In the genomic region with DNA sequence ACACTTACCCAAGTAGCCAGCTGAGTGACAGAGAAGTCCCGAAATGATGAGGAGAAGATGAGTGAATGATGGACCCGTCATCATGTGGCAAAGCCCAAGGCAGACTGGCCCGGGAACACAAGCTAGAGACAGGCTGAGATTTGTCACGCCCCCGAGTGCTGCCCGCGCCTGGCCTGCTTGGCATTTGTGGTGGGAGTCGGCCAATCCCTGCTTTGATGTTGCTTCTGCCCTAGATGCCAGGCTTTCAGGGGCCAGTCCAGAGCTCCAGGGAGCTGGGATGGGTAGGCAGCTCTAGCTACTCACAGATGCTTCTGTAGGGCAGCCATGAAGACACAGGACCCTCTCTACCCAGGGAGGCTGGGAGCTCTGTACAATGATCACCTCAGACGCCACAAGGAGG, we compare ENCODE assay signal across 21 mouse cellular contexts. TPM values are rescaled to one million over a fixed set of nuclear protein-coding genes. Genes with fewer than 3 reads are reported as not detected.
DNase-seq lines count a peak whose midpoint lies in the region; ATAC-seq and TF ChIP-seq lines count a peak whose summit lies in the region.
"Had no signal": no experiment of that assay in that cellular context is flagged by ENCODE, and none has a peak within 500 bp of the region (broad histone marks: within the 10 kb centered on the region; RNA-seq: fewer than 3 reads in every experiment).

No protein-coding gene starts in this region.

- no peak overlapping the region for H3K4me3 ChIP-seq in cerebellum, adult 2 months (replicated peaks; ENCODE audit: insufficient read depth, low read depth, low read length)
- H3K4me3 ChIP-seq in hindbrain, postnatal 0 days (ENCODE audit: low read length), result no peak overlapping the region
- H3K4me3 ChIP-seq in hindbrain, embryonic 11.5 days (ENCODE audit: low read depth, low read length), result no peak overlapping the region
- no peak overlapping the region for H3K4me3 ChIP-seq in lung, adult 2 months (replicated peaks; ENCODE audit: extremely low read depth, low read depth, low read length)
- no peak overlapping the region for H3K4me3 ChIP-seq in myocyte
- H3K4me3 ChIP-seq: embryonic facial prominence, embryonic 13.5 days; erythroblast, embryonic 14.5 days; forebrain, embryonic 12.5 days; heart, embryonic 13.5 days; neural tube, embryonic 15.5 days had no signal

- no peak for TF ChIP-seq CTCF in cerebellum, adult 2 months (IDR thresholded peaks at IDR 0.05; ENCODE audit: borderline replicate concordance, insufficient read depth, low read depth, low read length)
- TF ChIP-seq CTCF in hindbrain, postnatal 0 days (IDR thresholded peaks at IDR 0.05; ENCODE audit: low read depth), result no peak
- TF ChIP-seq CTCF in lung, adult 2 months (IDR thresholded peaks at IDR 0.05; ENCODE audit: insufficient read depth, low read length), result no peak

- no peak for TF ChIP-seq POLR2A in cerebellum, adult 2 months (IDR thresholded peaks at IDR 0.05; ENCODE audit: borderline replicate concordance, insufficient read depth, low read length)
- no peak for TF ChIP-seq POLR2A in lung, adult 2 months (IDR thresholded peaks at IDR 0.05; ENCODE audit: borderline replicate concordance, extremely low read depth, low read depth, low read length)
- TF ChIP-seq POLR2A in myocyte (IDR thresholded peaks at IDR 0.05; ENCODE audit: insufficient read length, low read depth), result no peak

- WGBS in cerebellum, adult 2 months, result 31% methylated on average over 9 of the region's 9 CpGs
- 38% methylated on average over 9 of the region's 9 CpGs for WGBS in hindbrain, postnatal 0 days
- 78% methylated on average over 9 of the region's 9 CpGs for WGBS in hindbrain, embryonic 11.5 days
- WGBS in lung, adult 2 months, result 66% methylated on average over 9 of the region's 9 CpGs

- peaks cover 13% of the 10 kb centered on the region for H3K4me1 ChIP-seq in cerebellum, adult 2 months (ENCODE audit: control insufficient read depth, insufficient read depth, low read length)
- H3K4me1 ChIP-seq in hindbrain, postnatal 0 days (ENCODE audit: insufficient read depth, low read length), result no peaks in the 10 kb centered on the region
- H3K4me1 ChIP-seq in hindbrain, embryonic 11.5 days (replicated peaks; ENCODE audit: control insufficient read depth, insufficient read depth, low read length), result no peaks in the 10 kb centered on the region
- no peaks in the 10 kb centered on the region for H3K4me1 ChIP-seq in lung, adult 2 months (ENCODE audit: control insufficient read depth, insufficient read depth, low read length)
- H3K4me1 ChIP-seq: forebrain, embryonic 12.5 days; neural tube, embryonic 15.5 days had no signal

- 0 out of 2 replicates have a peak, but pooled peaks have one; percentile 12 for ATAC-seq in hindbrain, postnatal 0 days
- ATAC-seq in hindbrain, embryonic 11.5 days (ENCODE audit: low FRiP score), result no peak
- ATAC-seq: lung, postnatal 0 days had no signal

- no peaks in the 10 kb centered on the region for H3K36me3 ChIP-seq in hindbrain, postnatal 0 days (ENCODE audit: insufficient read depth, low read length)
- H3K36me3 ChIP-seq in hindbrain, embryonic 11.5 days (ENCODE audit: control insufficient read depth, insufficient read depth, low read length), result no peaks in the 10 kb centered on the region
- H3K36me3 ChIP-seq in myocyte (ENCODE audit: control insufficient read depth, insufficient read depth), result no peaks in the 10 kb centered on the region
- H3K36me3 ChIP-seq: embryonic facial prominence, embryonic 13.5 days; forebrain, embryonic 12.5 days; heart, embryonic 13.5 days; neural tube, embryonic 15.5 days had no signal

- H3K79me2 ChIP-seq in myocyte (ENCODE audit: control insufficient read depth, insufficient read depth), result no peaks in the 10 kb centered on the region

- peak; percentile 48 to 59 for DNase-seq in cerebellum, postnatal 14 days
- no peak for DNase-seq in cerebellum, adult 2 months
- DNase-seq in hindbrain, postnatal 0 days (ENCODE audit: low spot score), result peak; percentile 16
- DNase-seq in hindbrain, embryonic 11.5 days (ENCODE audit: low spot score), result no peak
- DNase-seq in lung, postnatal 10 days, result peak; percentile 29
- DNase-seq in lung, adult 2 months, result no peak
- DNase-seq: adrenal gland, postnatal 25 days; B cell, adult 2 months; embryo, embryonic 11 days had no signal

- no peak overlapping the region for H3ac ChIP-seq in myocyte (ENCODE audit: control insufficient read depth, insufficient read length)

- H3K9ac ChIP-seq in hindbrain, postnatal 0 days (replicated peaks; ENCODE audit: low read length), result no peak overlapping the region
- H3K9ac ChIP-seq in hindbrain, embryonic 11.5 days (ENCODE audit: low read depth, low read length), result no peak overlapping the region
- H3K9ac ChIP-seq: embryonic facial prominence, embryonic 13.5 days; forebrain, embryonic 12.5 days; heart, embryonic 13.5 days; hindbrain, embryonic 14.5 days; neural tube, embryonic 15.5 days had no signal

- no peaks in the 10 kb centered on the region for H3K27me3 ChIP-seq in cerebellum, adult 2 months (ENCODE audit: control insufficient read depth, insufficient read depth, low read length)
- H3K27me3 ChIP-seq in hindbrain, postnatal 0 days (ENCODE audit: insufficient read depth, low read length), result no peaks in the 10 kb centered on the region
- H3K27me3 ChIP-seq in hindbrain, embryonic 11.5 days (ENCODE audit: control insufficient read depth, insufficient read depth, low read length), result no peaks in the 10 kb centered on the region
- H3K27me3 ChIP-seq in myocyte (ENCODE audit: control insufficient read depth, insufficient read depth, insufficient read length), result no peaks in the 10 kb centered on the region
- H3K27me3 ChIP-seq: embryonic facial prominence, embryonic 13.5 days; forebrain, embryonic 12.5 days; neural tube, embryonic 15.5 days had no signal

- H3K27ac ChIP-seq in cerebellum, adult 2 months (ENCODE audit: insufficient read depth, low read length), result no peak overlapping the region
- no peak overlapping the region for H3K27ac ChIP-seq in hindbrain, postnatal 0 days
- no peak overlapping the region for H3K27ac ChIP-seq in hindbrain, embryonic 11.5 days (ENCODE audit: low read depth, low read length)
- H3K27ac ChIP-seq: embryonic facial prominence, embryonic 13.5 days; forebrain, embryonic 12.5 days; heart, embryonic 13.5 days; hindbrain, embryonic 14.5 days; neural tube, embryonic 15.5 days; stomach, postnatal 0 days had no signal

- no peaks in the 10 kb centered on the region for H3K9me3 ChIP-seq in hindbrain, postnatal 0 days (ENCODE audit: low read length)
- H3K9me3 ChIP-seq in hindbrain, embryonic 11.5 days (ENCODE audit: control insufficient read depth, low read length), result no peaks in the 10 kb centered on the region
- H3K9me3 ChIP-seq: embryonic facial prominence, embryonic 13.5 days; forebrain, embryonic 12.5 days; heart, embryonic 13.5 days; neural tube, embryonic 15.5 days had no signal

- H3K4me2 ChIP-seq in hindbrain, postnatal 0 days (ENCODE audit: low read depth, low read length), result no peak overlapping the region
- no peak overlapping the region for H3K4me2 ChIP-seq in hindbrain, embryonic 11.5 days (replicated peaks; ENCODE audit: low read depth, low read length)
- peak overlapping the region; percentile 18 for H3K4me2 ChIP-seq in myocyte (ENCODE audit: low read depth)
- H3K4me2 ChIP-seq: embryonic facial prominence, embryonic 13.5 days; forebrain, embryonic 12.5 days; heart, embryonic 13.5 days; hindbrain, embryonic 14.5 days; midbrain, embryonic 11.5 days; neural tube, embryonic 15.5 days had no signal

TF ChIP-seq in myocyte, 11 proteins besides CTCF, POLR2A, EP300 and RAD21:
- TF ChIP-seq MYOG (IDR thresholded peaks at IDR 0.05; ENCODE audit: control insufficient read depth in 1 of 3, insufficient read depth in 1 of 3, insufficient read length in 2 of 3, low read depth in 2 of 3) (peak in 1 of 3 experiments; percentile 20), REST (IDR thresholded peaks at IDR 0.05; ENCODE audit: insufficient read depth, insufficient read length) (no peak), POLR2AphosphoS2 (IDR thresholded peaks at IDR 0.05; ENCODE audit: insufficient read length, low read depth) (no peak)

RNA-seq across cellular contexts. Expression of gene Colq, which starts 33.4 kb away (rescaled TPM):
- polyA plus RNA-seq in cerebellum, adult 2 months (2012; rRNA removed), result 4.1 and 4.5 TPM in 2 replicates
- total RNA-seq in hindbrain, postnatal 0 days (2014; rRNA removed), result 0.47 and 0.63 TPM in 2 replicates
- polyA plus RNA-seq in hindbrain, postnatal 0 days (2015; fragmentation: Nextera tagmentation; extraction: Ambion mirVana), result 0.79 and 0.80 TPM in 2 replicates
- 0.27 TPM in 1 of 2 replicates, not detected in the other for polyA plus RNA-seq in hindbrain, embryonic 11.5 days (2014; fragmentation: Nextera tagmentation; extraction: Ambion mirVana)
- polyA plus RNA-seq in lung, adult 2 months (2012; rRNA removed), result 37.6 and 55.3 TPM in 2 replicates
- polyA plus RNA-seq in myocyte (2012; fragmentation: generic; extraction: Trizol), result 3.0 TPM
- total RNA-seq: adrenal gland, postnatal 25 days; granulocyte monocyte progenitor cell, adult 5-6 weeks; midbrain, postnatal 0 days had no signal
- polyA plus RNA-seq: erythroblast, embryonic 14.5 days had no signal

Comparison
In these comparisons a context has a peak if more than half of its experiments do, and no peak if none do; other contexts are left out.
1. DNase-seq: peak in cerebellum, postnatal 14 days (2 of 2), hindbrain, postnatal 0 days (single experiment) and lung, postnatal 10 days (single experiment); none in cerebellum, adult 2 months (0 of 2), hindbrain, embryonic 11.5 days (single experiment) and lung, adult 2 months (single experiment).